Mouse (Mus musculus) small intestine, adult 2 months (tissue): Measurements from ENCODE around the gene Tbl2. TPM values are rescaled to one million over a fixed set of nuclear protein-coding genes. Genes with fewer than 3 reads are reported as not detected.

ENCODE experiments used
- H3K27ac ChIP-seq: fragments of 200-500 bp; 2 replicates; pipeline ENCODE4 v1.5.1; 2012; ENCODE audit warnings: low read depth, low read length, control low read depth, inconsistent platforms; ENCODE audit not compliant: insufficient read depth
- H3K27me3 ChIP-seq: fragments of 200-500 bp; 2 replicates; pipeline ENCODE4 v1.6.1; 2012; ENCODE audit warnings: mild to moderate bottlenecking, moderate library complexity, low read length, inconsistent platforms; ENCODE audit not compliant: control insufficient read depth, insufficient read depth
- H3K36me3 ChIP-seq: fragments of 200-500 bp; 2 replicates; pipeline ENCODE4 v1.6.1; 2012; ENCODE audit warnings: mild to moderate bottlenecking, low read length, control low read depth, inconsistent platforms; ENCODE audit not compliant: control insufficient read depth, insufficient read depth
- H3K4me1 ChIP-seq: fragments of 200-500 bp; 2 replicates; pipeline ENCODE4 v1.6.1; 2012; ENCODE audit warnings: low read length, inconsistent platforms, mixed read lengths; ENCODE audit not compliant: control insufficient read depth, insufficient read depth, insufficient read length
- H3K4me3 ChIP-seq: fragments of 200-500 bp; 2 replicates; pipeline ENCODE4 v1.5.1; 2012; ENCODE audit warnings: low read depth, mild to moderate bottlenecking, control low read depth, inconsistent platforms, low read length, moderate library complexity
- CTCF ChIP-seq: fragments of 200-500 bp; IDR thresholded peaks from 2 replicates; pipeline ENCODE4 v1.5.1; 2012; ENCODE audit warnings: low read depth, mild to moderate bottlenecking, control low read depth, inconsistent platforms, low read length, moderate library complexity, mixed read lengths; ENCODE audit not compliant: insufficient replicate concordance, insufficient read length; ENCODE audit errors: extremely low read depth
- POLR2A ChIP-seq: fragments of 200-500 bp; IDR thresholded peaks from 2 replicates; pipeline ENCODE4 v1.6.1; 2012; ENCODE audit warnings: low read depth, mild to moderate bottlenecking, control low read depth, inconsistent platforms, low read length, moderate library complexity
- WGBS: fragments of 180-500 bp; shearing (Covaris S2); methylation state at CpG from one replicate; pipeline ENCODE4 v1.1.7; 2018; 5-methylcytosine and 5-hydroxymethylcytosine counted together
- polyA plus RNA-seq: library from polyadenylated mRNA; depleted of rRNA; stranded (reverse); fragments of >200 nt; gene quantifications from 2 replicates; pipeline ENCODE4 v1.2.3, GENCODE M21; 2012; rRNA removed

Tbl2 gene
- polyA plus RNA-seq, 1 experiment: 5.3 TPM

GRCm38 (mm10) chr5:135196367-135196766 is 46.9 kb downstream of the Tbl2 start:
- Histone ChIP-seq H3K4me1 (peaks cover 3% of the 10 kb centered on the region; the same call in 1 of the 2 replicates), H3K36me3 (peaks cover 42% of the 10 kb centered on the region), H3K27me3 (no peaks in the 10 kb centered on the region), H3K4me3 (no peak overlapping the region), H3K27ac (no peak overlapping the region)
- no peak for TF ChIP-seq POLR2A
- 55% methylated on average over 6 of the region's 6 CpGs for WGBS

- H3K36me3 ChIP-seq: peaks cover 57% of the 10 kb centered on the region
- TF ChIP-seq POLR2A (no peak), CTCF (no peak)
- no peak overlapping the region for H3K27ac ChIP-seq
- WGBS: 86% methylated on average over 3 of the region's 3 CpGs
- H3K4me3 ChIP-seq: no peak overlapping the region
- H3K27me3 ChIP-seq: no peaks in the 10 kb centered on the region
- H3K4me1 ChIP-seq: no peaks in the 10 kb centered on the region
Measured at GRCm38 (mm10) chr5:135202763-135203162, 53.3 kb downstream of the Tbl2 start.

- H3K27me3 ChIP-seq: no peaks in the 10 kb centered on the region
- H3K4me1 ChIP-seq: no peaks in the 10 kb centered on the region
- peaks cover 57% of the 10 kb centered on the region for H3K36me3 ChIP-seq
- no peak overlapping the region for H3K27ac ChIP-seq
- H3K4me3 ChIP-seq: no peak overlapping the region
- TF ChIP-seq CTCF: no peak
- TF ChIP-seq POLR2A: no peak
- whole genome bisulfite sequencing: 95% methylated on average over 1 of the region's 1 CpGs
Measured at GRCm38 (mm10) chr5:135208197-135208596, 58.7 kb downstream of the Tbl2 start.

Other genes with a start within 250 kb of the Tbl2 start
- not detected in 2 replicates for gene Tmem270, start 242.9 kb upstream of the Tbl2 start, polyA plus RNA-seq
- gene Cldn13, start 234.1 kb upstream of the Tbl2 start, polyA plus RNA-seq: not detected in 2 replicates
- 8.2 and 21.4 TPM in 2 replicates for gene Mettl27, start 217.3 kb upstream of the Tbl2 start, polyA plus RNA-seq
- gene Cldn4, start 202.7 kb upstream of the Tbl2 start, polyA plus RNA-seq: 112 and 571 TPM in 2 replicates
- 1,043 and 2,448 TPM in 2 replicates for gene Cldn3, start 163.4 kb upstream of the Tbl2 start, polyA plus RNA-seq
- gene Abhd11, start 140.5 kb upstream of the Tbl2 start, polyA plus RNA-seq: 48.1 and 90.7 TPM in 2 replicates
- gene Stx1a, start 126.2 kb upstream of the Tbl2 start, polyA plus RNA-seq: 4.6 and 5.1 TPM in 2 replicates
- 30.1 and 46.4 TPM in 2 replicates for gene Dnajc30, start 85.5 kb upstream of the Tbl2 start, polyA plus RNA-seq
- gene Bud23, start 84.7 kb upstream of the Tbl2 start, polyA plus RNA-seq: 31.2 and 43.7 TPM in 2 replicates
- gene Vps37d, start 71.4 kb upstream of the Tbl2 start, polyA plus RNA-seq: 3.0 and 7.0 TPM in 2 replicates
- 190 and 304 TPM in 2 replicates for gene Mlxipl, start 59.8 kb upstream of the Tbl2 start, polyA plus RNA-seq
- gene Bcl7b, start 18.6 kb downstream of the Tbl2 start, polyA plus RNA-seq: 12.1 and 28.4 TPM in 2 replicates
- 6.9 and 14.7 TPM in 2 replicates for gene Baz1b, start 37.6 kb downstream of the Tbl2 start, polyA plus RNA-seq
- 2.2 and 8.7 TPM in 2 replicates for gene Fzd9, start 101.6 kb downstream of the Tbl2 start, polyA plus RNA-seq
- gene Fkbp6, start 200.4 kb downstream of the Tbl2 start, polyA plus RNA-seq: not detected in 2 replicates
- gene Trim50, start 203.6 kb downstream of the Tbl2 start, polyA plus RNA-seq: 1.6 TPM in 1 of 2 replicates, not detected in the other
- gene Nsun5, start 220.3 kb downstream of the Tbl2 start, polyA plus RNA-seq: 10.9 and 14.2 TPM in 2 replicates
- gene Pom121, start 244.9 kb downstream of the Tbl2 start, polyA plus RNA-seq: 18.2 and 26.3 TPM in 2 replicates